Mouse (Mus musculus): ENCODE measurements around the gene Atp6v0a4. TPM values are rescaled to one million over a fixed set of nuclear protein-coding genes. Genes with fewer than 3 reads are reported as not detected.

The Atp6v0a4 gene
- polyA plus RNA-seq, 1 experiment from 2014 or later = 0.14 TPM

DNA sequence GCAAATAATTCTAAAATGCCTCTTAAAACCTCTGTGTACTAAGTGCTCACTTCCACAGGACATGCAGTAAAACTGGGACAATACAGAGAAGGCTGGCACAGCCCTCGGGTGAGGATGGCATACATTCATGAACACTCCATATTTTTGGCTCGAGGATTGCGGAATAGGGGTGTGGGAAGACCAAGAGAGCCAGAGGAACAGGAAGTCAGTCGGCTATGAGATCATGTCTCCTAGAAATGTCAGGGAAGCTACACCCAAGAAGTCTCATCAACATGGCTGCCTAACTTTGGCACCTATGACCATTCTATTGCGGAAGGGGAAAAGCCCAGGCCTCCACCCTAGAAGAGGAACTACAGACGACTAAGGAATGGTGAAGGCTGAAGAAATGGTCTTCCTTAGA lies 6.0 kb downstream of the Atp6v0a4 start:
- no peak overlapping the region for H3K4me3 ChIP-seq (ENCODE audit: low read depth, low read length)
- H3K36me3 ChIP-seq (ENCODE audit: control insufficient read depth, insufficient read depth, low read length) = no peaks in the 10 kb centered on the region
- no peaks in the 10 kb centered on the region for H3K9me3 ChIP-seq (replicated peaks; ENCODE audit: control insufficient read depth, low read length, poor library complexity, severe bottlenecking)
- H3K9ac ChIP-seq (ENCODE audit: low read depth, low read length) = no peak overlapping the region
- no peaks in the 10 kb centered on the region for H3K4me1 ChIP-seq (ENCODE audit: control insufficient read depth, insufficient read depth, low read length)
- ATAC-seq = no peak
- WGBS = 95% methylated on average over 6 of the region's 6 CpGs
- H3K4me2 ChIP-seq (ENCODE audit: low read length) = no peak overlapping the region
- no peaks in the 10 kb centered on the region for H3K27me3 ChIP-seq (ENCODE audit: control insufficient read depth, insufficient read depth, low read depth, low read length)
- no peak overlapping the region for H3K27ac ChIP-seq (ENCODE audit: low read length)

DNA sequence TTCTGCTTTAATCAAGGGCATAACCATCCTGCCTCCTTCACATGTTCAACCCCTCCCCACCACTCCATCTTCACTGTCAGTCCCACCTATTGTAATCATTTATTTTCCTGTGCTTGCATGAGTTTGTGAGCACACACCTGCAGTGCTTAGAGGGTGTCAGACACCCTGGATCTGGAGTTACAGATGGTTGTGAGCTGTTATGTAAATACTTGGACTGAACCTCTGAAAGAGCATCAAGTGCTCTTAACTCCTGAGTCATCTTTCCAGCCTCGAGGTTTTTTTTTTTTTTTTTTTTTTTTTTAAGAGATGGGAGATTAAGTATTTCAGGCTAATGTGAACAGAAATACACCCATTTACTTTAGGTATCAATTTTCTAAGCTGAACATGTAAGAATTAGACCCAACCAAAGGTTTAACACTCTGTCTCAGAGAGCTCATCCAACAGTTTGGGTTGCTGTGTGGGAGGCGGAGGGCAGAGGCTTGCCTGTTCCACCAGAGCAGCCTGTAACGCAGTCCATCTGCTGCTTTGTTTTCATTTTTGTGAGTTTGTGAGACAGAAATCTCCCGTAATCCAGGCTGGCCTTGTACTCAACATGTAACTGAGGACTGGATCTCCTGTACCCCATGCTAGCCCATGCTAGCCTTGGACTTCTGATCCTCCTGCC lies 8.1 kb downstream of the Atp6v0a4 start:
- WGBS = 78% methylated on average over 4 of the region's 4 CpGs
- Histone ChIP-seq H3K4me1 (ENCODE audit: control insufficient read depth, insufficient read depth, low read length) (no peaks in the 10 kb centered on the region), H3K9me3 (replicated peaks; ENCODE audit: control insufficient read depth, low read length, poor library complexity, severe bottlenecking) (no peaks in the 10 kb centered on the region), H3K27ac (ENCODE audit: low read length) (no peak overlapping the region), H3K4me2 (ENCODE audit: low read length) (no peak overlapping the region), H3K9ac (ENCODE audit: low read depth, low read length) (no peak overlapping the region), H3K27me3 (ENCODE audit: control insufficient read depth, insufficient read depth, low read depth, low read length) (no peaks in the 10 kb centered on the region), H3K36me3 (ENCODE audit: control insufficient read depth, insufficient read depth, low read length) (no peaks in the 10 kb centered on the region), H3K4me3 (ENCODE audit: low read depth, low read length) (no peak overlapping the region)
- no peak for ATAC-seq

DNA sequence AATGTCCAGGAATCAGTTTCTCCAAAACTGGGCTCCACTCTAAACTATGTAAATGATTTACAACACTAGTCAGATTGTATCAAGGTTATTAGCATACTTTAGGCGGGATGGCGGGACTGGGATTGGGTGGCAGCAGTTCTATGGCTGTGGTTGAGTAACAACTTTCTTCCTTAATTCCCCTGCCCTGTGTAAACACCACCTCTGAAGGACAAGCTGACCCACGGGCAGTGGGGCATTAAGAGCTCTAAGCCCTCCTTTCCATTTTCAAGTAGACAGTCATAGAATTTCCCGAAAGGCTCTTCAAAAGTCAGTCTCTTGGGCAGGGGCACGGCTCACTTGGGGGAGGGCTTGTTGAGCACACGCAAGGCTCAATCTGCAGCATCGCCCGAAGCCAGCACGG lies 13.5 kb downstream of the Atp6v0a4 start:
- Histone ChIP-seq H3K27ac (ENCODE audit: low read length) (no peak overlapping the region), H3K36me3 (ENCODE audit: control insufficient read depth, insufficient read depth, low read length) (no peaks in the 10 kb centered on the region), H3K4me2 (ENCODE audit: low read length) (no peak overlapping the region), H3K4me3 (ENCODE audit: low read depth, low read length) (no peak overlapping the region), H3K4me1 (ENCODE audit: control insufficient read depth, insufficient read depth, low read length) (0 out of 2 replicates have a peak, but pooled peaks cover 4% of the 10 kb centered on the region), H3K27me3 (ENCODE audit: control insufficient read depth, insufficient read depth, low read depth, low read length) (no peaks in the 10 kb centered on the region), H3K9ac (ENCODE audit: low read depth, low read length) (no peak overlapping the region), H3K9me3 (replicated peaks; ENCODE audit: control insufficient read depth, low read length, poor library complexity, severe bottlenecking) (no peaks in the 10 kb centered on the region)
- no peak for ATAC-seq
- 75% methylated on average over 9 of the region's 9 CpGs for WGBS

DNA sequence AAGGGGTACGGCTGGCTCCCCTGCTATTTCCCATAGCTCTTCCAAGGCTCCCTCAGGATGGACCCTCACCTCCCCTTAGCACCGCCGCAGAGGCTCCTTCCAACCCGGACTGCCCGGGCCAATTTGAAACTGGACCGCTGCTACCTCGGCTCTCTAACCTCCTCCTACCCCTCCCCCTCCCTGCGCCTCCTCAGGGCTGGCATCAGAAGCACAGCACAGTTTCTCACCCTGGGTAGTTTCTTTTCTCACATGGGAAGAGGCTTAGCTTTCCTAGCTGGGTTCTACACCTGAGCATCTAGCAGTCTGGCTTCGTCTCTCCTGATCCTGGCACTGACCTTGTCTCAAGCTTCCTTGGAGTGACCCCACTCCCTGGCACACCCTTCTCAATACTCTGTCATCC lies 14.5 kb downstream of the Atp6v0a4 start:
- H3K4me1 ChIP-seq (ENCODE audit: control insufficient read depth, insufficient read depth, low read length) = 0 out of 2 replicates have a peak, but pooled peaks cover 4% of the 10 kb centered on the region
- H3K9me3 ChIP-seq (replicated peaks; ENCODE audit: control insufficient read depth, low read length, poor library complexity, severe bottlenecking) = no peaks in the 10 kb centered on the region
- 15% methylated on average over 9 of the region's 9 CpGs for WGBS
- no peak overlapping the region for H3K4me2 ChIP-seq (ENCODE audit: low read length)
- H3K4me3 ChIP-seq (ENCODE audit: low read depth, low read length) = no peak overlapping the region
- H3K27ac ChIP-seq (ENCODE audit: low read length) = no peak overlapping the region
- no peaks in the 10 kb centered on the region for H3K27me3 ChIP-seq (ENCODE audit: control insufficient read depth, insufficient read depth, low read depth, low read length)
- no peak overlapping the region for H3K9ac ChIP-seq (ENCODE audit: low read depth, low read length)
- ATAC-seq = no peak
- no peaks in the 10 kb centered on the region for H3K36me3 ChIP-seq (ENCODE audit: control insufficient read depth, insufficient read depth, low read length)

DNA sequence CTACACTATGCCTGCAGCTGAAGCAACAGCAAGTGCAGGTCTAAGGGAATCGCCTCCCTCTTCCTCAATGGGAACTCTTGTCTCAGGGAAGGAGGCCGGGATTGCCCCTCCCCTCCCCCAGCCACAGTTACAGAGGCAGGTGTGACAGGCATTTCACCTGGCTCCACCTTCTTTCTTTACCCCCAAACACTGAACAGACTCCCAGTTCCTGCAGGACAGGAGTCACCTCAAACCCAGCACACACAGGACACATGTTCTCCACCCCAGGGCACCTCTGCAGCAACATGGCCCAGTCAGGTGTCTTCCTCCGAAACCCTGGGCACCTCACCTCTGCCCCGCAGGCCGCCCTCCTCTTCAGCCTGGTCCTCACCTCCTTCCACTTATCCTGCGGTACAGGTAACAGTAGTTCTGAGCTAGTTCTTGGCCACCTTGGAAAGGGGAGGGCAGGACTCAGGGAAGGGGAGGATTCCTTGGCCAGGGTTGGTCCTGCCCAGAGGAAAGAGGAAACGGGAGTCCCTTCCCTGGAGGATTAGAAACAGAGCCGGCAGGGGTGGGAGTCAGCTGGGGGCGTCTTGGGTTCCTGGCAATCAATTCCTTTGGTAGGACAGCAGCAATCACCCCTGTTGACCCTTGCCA lies 15.1 kb downstream of the Atp6v0a4 start, which contains the start of gene Tmem213:
Gene Tmem213, plus strand, starts transcription at position 96 of the 636 bp plus-strand sequence.
- Histone ChIP-seq H3K36me3 (ENCODE audit: control insufficient read depth, insufficient read depth, low read length) (no peaks in the 10 kb centered on the region), H3K4me2 (ENCODE audit: low read length) (no peak within 1 kb of the TSS), H3K27me3 (ENCODE audit: control insufficient read depth, insufficient read depth, low read depth, low read length) (no peaks in the 10 kb centered on the region), H3K4me3 (ENCODE audit: low read depth, low read length) (no peak within 1 kb of the TSS), H3K9me3 (replicated peaks; ENCODE audit: control insufficient read depth, low read length, poor library complexity, severe bottlenecking) (no peaks in the 10 kb centered on the region), H3K9ac (ENCODE audit: low read depth, low read length) (no peak within 1 kb of the TSS), H3K27ac (ENCODE audit: low read length) (no peak within 1 kb of the TSS), H3K4me1 (ENCODE audit: control insufficient read depth, insufficient read depth, low read length) (0 out of 2 replicates have a peak, but pooled peaks cover 4% of the 10 kb centered on the region)
- no peak for ATAC-seq
- 27% methylated on average over 9 of the region's 9 CpGs for WGBS

DNA sequence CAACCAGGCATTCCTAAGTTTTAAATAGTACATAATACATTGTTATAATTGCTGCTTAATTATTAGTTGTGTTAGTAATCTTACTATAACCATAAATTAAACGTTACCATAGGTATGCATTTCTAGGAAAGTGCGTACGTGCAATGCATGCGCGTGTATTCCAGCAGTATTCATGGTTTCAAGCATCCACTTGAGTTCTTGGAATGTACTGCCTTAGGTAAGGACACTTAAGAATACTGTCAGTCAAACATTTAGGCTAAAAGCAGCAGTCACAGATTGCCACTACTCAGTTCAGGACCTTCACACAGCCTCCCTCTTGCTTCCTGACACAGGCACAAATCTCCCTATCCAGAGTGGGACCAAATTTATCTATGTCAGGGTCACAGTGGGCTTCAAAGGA lies 15.9 kb downstream of the Atp6v0a4 start:
- ATAC-seq = no peak
- Histone ChIP-seq H3K9ac (ENCODE audit: low read depth, low read length) (no peak overlapping the region), H3K36me3 (ENCODE audit: control insufficient read depth, insufficient read depth, low read length) (no peaks in the 10 kb centered on the region), H3K4me1 (ENCODE audit: control insufficient read depth, insufficient read depth, low read length) (0 out of 2 replicates have a peak, but pooled peaks cover 4% of the 10 kb centered on the region), H3K27ac (ENCODE audit: low read length) (no peak overlapping the region), H3K4me2 (ENCODE audit: low read length) (no peak overlapping the region), H3K4me3 (ENCODE audit: low read depth, low read length) (no peak overlapping the region), H3K27me3 (ENCODE audit: control insufficient read depth, insufficient read depth, low read depth, low read length) (no peaks in the 10 kb centered on the region), H3K9me3 (replicated peaks; ENCODE audit: control insufficient read depth, low read length, poor library complexity, severe bottlenecking) (no peaks in the 10 kb centered on the region)
- WGBS = 93% methylated on average over 5 of the region's 5 CpGs

DNA sequence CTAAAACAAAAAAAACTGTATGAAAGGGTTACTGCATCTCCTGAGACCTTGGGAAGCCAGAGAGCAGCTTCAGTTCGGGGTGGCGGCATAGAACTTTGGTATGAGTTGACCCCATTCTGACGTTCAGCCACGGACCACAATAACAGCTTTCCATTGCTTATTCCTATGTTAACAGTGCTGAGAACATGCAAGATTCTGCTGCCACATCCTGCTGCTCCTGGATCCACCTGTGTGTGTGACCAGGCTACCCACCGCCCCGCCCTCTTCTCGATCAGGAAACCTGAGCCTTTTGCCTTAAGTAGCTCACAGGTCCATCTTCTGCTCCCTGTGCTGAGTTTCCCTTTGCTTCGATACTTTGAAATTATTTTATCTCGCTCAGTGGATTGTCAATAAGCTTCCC lies 18.5 kb downstream of the Atp6v0a4 start:
- H3K4me3 ChIP-seq (ENCODE audit: low read depth, low read length) = no peak overlapping the region
- 90% methylated on average over 9 of the region's 9 CpGs for WGBS
- H3K27me3 ChIP-seq (ENCODE audit: control insufficient read depth, insufficient read depth, low read depth, low read length) = no peaks in the 10 kb centered on the region
- no peak overlapping the region for H3K9ac ChIP-seq (ENCODE audit: low read depth, low read length)
- 0 out of 2 replicates have a peak, but pooled peaks cover 4% of the 10 kb centered on the region for H3K4me1 ChIP-seq (ENCODE audit: control insufficient read depth, insufficient read depth, low read length)
- no peaks in the 10 kb centered on the region for H3K36me3 ChIP-seq (ENCODE audit: control insufficient read depth, insufficient read depth, low read length)
- H3K9me3 ChIP-seq (replicated peaks; ENCODE audit: control insufficient read depth, low read length, poor library complexity, severe bottlenecking) = no peaks in the 10 kb centered on the region
- no peak overlapping the region for H3K4me2 ChIP-seq (ENCODE audit: low read length)
- no peak for ATAC-seq
- no peak overlapping the region for H3K27ac ChIP-seq (ENCODE audit: low read length)

DNA sequence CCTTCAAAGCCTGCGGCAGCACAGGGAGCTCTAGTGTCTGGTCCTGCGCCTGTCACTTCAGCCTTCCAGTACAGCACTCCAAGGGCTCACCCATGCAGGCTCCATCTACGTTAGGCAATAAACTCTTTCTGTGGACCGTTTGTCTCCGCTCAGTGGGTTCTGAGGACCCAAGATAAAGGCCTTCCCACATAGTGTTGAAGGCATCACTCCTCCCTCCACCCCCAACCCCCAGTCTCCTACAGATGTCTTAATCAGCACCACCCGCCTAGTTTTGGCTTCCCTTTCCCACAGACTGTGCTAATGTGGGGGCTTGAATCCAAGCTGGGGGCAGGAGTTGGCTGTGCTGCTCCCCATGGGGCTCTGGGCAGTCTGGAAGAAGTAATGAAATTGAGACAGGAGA lies 20.6 kb downstream of the Atp6v0a4 start:
- ATAC-seq = no peak
- no peaks in the 10 kb centered on the region for H3K9me3 ChIP-seq (replicated peaks; ENCODE audit: control insufficient read depth, low read length, poor library complexity, severe bottlenecking)
- H3K4me1 ChIP-seq (ENCODE audit: control insufficient read depth, insufficient read depth, low read length) = no peaks in the 10 kb centered on the region
- no peak overlapping the region for H3K27ac ChIP-seq (ENCODE audit: low read length)
- WGBS = 55% methylated on average over 6 of the region's 6 CpGs
- H3K27me3 ChIP-seq (ENCODE audit: control insufficient read depth, insufficient read depth, low read depth, low read length) = no peaks in the 10 kb centered on the region
- no peaks in the 10 kb centered on the region for H3K36me3 ChIP-seq (ENCODE audit: control insufficient read depth, insufficient read depth, low read length)
- no peak overlapping the region for H3K9ac ChIP-seq (ENCODE audit: low read depth, low read length)
- no peak overlapping the region for H3K4me3 ChIP-seq (ENCODE audit: low read depth, low read length)
- no peak overlapping the region for H3K4me2 ChIP-seq (ENCODE audit: low read length)

DNA sequence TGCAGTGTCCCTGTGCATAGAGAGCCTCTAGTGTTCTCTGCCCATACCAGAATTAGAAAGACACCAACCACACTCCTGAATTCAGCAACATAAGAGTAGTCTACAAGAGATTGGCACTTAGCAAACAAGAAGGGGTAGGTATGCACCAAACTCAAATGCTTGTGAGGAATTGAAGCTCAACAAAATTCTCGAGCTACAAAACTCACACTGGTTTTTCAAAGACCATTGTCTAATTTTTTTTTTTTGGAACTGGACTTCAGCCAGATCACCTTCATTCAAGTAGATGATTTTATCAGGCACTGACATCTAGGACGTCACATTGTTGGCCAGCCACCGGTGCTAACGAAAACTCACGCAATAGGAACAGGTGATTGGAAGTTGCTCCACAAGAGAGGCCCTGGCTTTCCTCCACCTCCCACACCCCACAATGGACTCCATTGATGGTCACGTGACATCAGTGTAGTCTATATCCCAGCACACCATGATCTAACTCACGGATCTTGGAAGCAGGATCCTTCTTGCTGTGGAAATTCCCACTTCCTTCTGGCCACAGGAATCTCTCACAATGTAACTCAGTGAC lies 22.1 kb downstream of the Atp6v0a4 start:
- H3K4me3 ChIP-seq (ENCODE audit: low read depth, low read length) = no peak overlapping the region
- H3K4me1 ChIP-seq (ENCODE audit: control insufficient read depth, insufficient read depth, low read length) = no peaks in the 10 kb centered on the region
- WGBS = 81% methylated on average over 7 of the region's 7 CpGs
- H3K4me2 ChIP-seq (ENCODE audit: low read length) = no peak overlapping the region
- H3K9ac ChIP-seq (ENCODE audit: low read depth, low read length) = no peak overlapping the region
- no peaks in the 10 kb centered on the region for H3K27me3 ChIP-seq (ENCODE audit: control insufficient read depth, insufficient read depth, low read depth, low read length)
- H3K9me3 ChIP-seq (replicated peaks; ENCODE audit: control insufficient read depth, low read length, poor library complexity, severe bottlenecking) = no peaks in the 10 kb centered on the region
- no peak overlapping the region for H3K27ac ChIP-seq (ENCODE audit: low read length)
- H3K36me3 ChIP-seq (ENCODE audit: control insufficient read depth, insufficient read depth, low read length) = no peaks in the 10 kb centered on the region
- no peak for ATAC-seq

All from midbrain, embryonic 16.5 days (tissue).